Mouse (Mus musculus) heart, embryonic 14.5 days (tissue): ENCODE data around the gene Phactr2. TPM values are rescaled to one million over a fixed set of nuclear protein-coding genes. Genes with fewer than 3 reads are reported as not detected.

Source experiments
- ATAC-seq: fragments of 200-750 bp; cut with Nextera tagmentation; 2 replicates; pipeline ENCODE4 v1.8.0; 2017; ENCODE audit warnings: low read depth, moderate TSS enrichment; ENCODE audit not compliant: insufficient number of reproducible peaks, insufficient read depth, low FRiP score
- H3K27ac ChIP-seq, 2 experiments: fragments of 200-500 bp in 1 of 2; fragments of 300-500 bp in 1 of 2; sonication (generic) in 1 of 2; replicated peaks in 1 of 2; 2 replicates each; pipeline ENCODE4 v1.5.1; 2012 to 2014; ENCODE audit warnings: low read depth in 2 of 2, low read length in 2 of 2, control low read depth in 1 of 2, mild to moderate bottlenecking in 1 of 2, mixed read lengths in 1 of 2; ENCODE audit not compliant: control insufficient read depth in 1 of 2, insufficient read depth in 1 of 2
- H3K27me3 ChIP-seq: fragments of 300-500 bp; sonication (generic); 2 replicates; pipeline ENCODE4 v1.6.1; 2014; ENCODE audit warnings: mild to moderate bottlenecking, low read length, control low read depth; ENCODE audit not compliant: control insufficient read depth, insufficient read depth
- H3K36me3 ChIP-seq: fragments of 300-500 bp; sonication (generic); 2 replicates; pipeline ENCODE4 v1.6.1; 2014; ENCODE audit warnings: mild to moderate bottlenecking, control low read depth, low read length, mixed read lengths; ENCODE audit not compliant: control insufficient read depth, insufficient read depth
- H3K4me1 ChIP-seq, 2 experiments: fragments of 200-500 bp in 1 of 2; fragments of 300-500 bp in 1 of 2; sonication (generic) in 1 of 2; 2 replicates each; pipeline ENCODE4 v1.6.1; 2012 to 2014; ENCODE audit warnings: low read length in 2 of 2, control low read depth in 1 of 2, mixed read lengths in 1 of 2; ENCODE audit not compliant: control insufficient read depth in 2 of 2, insufficient read depth in 2 of 2
- H3K4me2 ChIP-seq: fragments of 300-500 bp; sonication (generic); 2 replicates; pipeline ENCODE4 v1.6.1; 2014; ENCODE audit warnings: mild to moderate bottlenecking, low read length
- H3K4me3 ChIP-seq, 2 experiments: fragments of 200-500 bp in 1 of 2; fragments of 300-500 bp in 1 of 2; sonication (generic) in 1 of 2; 2 replicates each; pipeline ENCODE4 v1.5.1; 2012 to 2014; ENCODE audit warnings: low read length in 2 of 2, mild to moderate bottlenecking in 2 of 2, control low read depth in 1 of 2, low read depth in 1 of 2, moderate library complexity in 1 of 2; ENCODE audit not compliant: control insufficient read depth in 1 of 2, insufficient read depth in 1 of 2
- H3K9ac ChIP-seq: fragments of 300-500 bp; sonication (generic); 2 replicates; pipeline ENCODE4 v1.6.1; 2014; ENCODE audit warnings: mild to moderate bottlenecking, low read length
- H3K9me3 ChIP-seq: fragments of 300-500 bp; sonication (generic); 2 replicates; pipeline ENCODE4 v1.6.1; 2016; ENCODE audit warnings: low read length, control low read depth; ENCODE audit not compliant: control insufficient read depth
- WGBS: fragments of 180-500 bp; shearing (Covaris S2); extraction: QIAGEN DNeasy Blood & Tissue Kit; methylation state at CpG from one replicate; pipeline ENCODE4 v1.1.7; 2014; 5-methylcytosine and 5-hydroxymethylcytosine counted together
- polyA plus RNA-seq: library from polyadenylated mRNA; unstranded; fragments of >200 nt; fragmentation: Nextera tagmentation; extraction: Ambion mirVana; gene quantifications from 2 replicates; pipeline ENCODE4 v1.2.1, GENCODE M21; 2014

Gene Phactr2
- polyA plus RNA-seq, 1 experiment from 2014 or later = 80.1 TPM

GRCm38 (mm10) chr10:13448283-13449045 lies 25.7 kb downstream of the Phactr2 start:
- Histone ChIP-seq H3K9ac (no peak overlapping the region), H3K4me1 (peaks cover 11 to 24% of the 10 kb centered on the region in 2 experiments), H3K4me2 (no peak overlapping the region), H3K9me3 (no peaks in the 10 kb centered on the region), H3K27me3 (no peaks in the 10 kb centered on the region), H3K36me3 (no peaks in the 10 kb centered on the region), H3K4me3 (no peak overlapping the region), H3K27ac (0 out of 4 replicates have a peak overlapping the region, but pooled peaks of 1 of the 2 experiments have one; percentile 14)
- ATAC-seq = no peak
- WGBS = 83% methylated on average over 7 of the region's 7 CpGs

- Histone ChIP-seq H3K4me1 (peaks cover 8 to 18% of the 10 kb centered on the region in 2 experiments), H3K4me3 (no peak overlapping the region), H3K4me2 (peak overlapping the region; percentile 18; the same call in 1 of the 2 replicates), H3K27ac (peak overlapping the region; percentile 75 to 82), H3K9ac (no peak overlapping the region), H3K9me3 (no peaks in the 10 kb centered on the region), H3K27me3 (no peaks in the 10 kb centered on the region), H3K36me3 (no peaks in the 10 kb centered on the region)
- ATAC-seq = peak; percentile 94
- 0% methylated on average over 3 of the region's 3 CpGs for WGBS
Observed at GRCm38 (mm10) chr10:13446791-13447249, 27.4 kb downstream of the Phactr2 start.

GRCm38 (mm10) chr10:13444257-13444656 lies 30.0 kb downstream of the Phactr2 start:
- Histone ChIP-seq H3K9ac (no peak overlapping the region), H3K4me3 (no peak overlapping the region), H3K27ac (no peak overlapping the region), H3K9me3 (no peaks in the 10 kb centered on the region), H3K4me2 (no peak overlapping the region), H3K4me1 (peaks cover 8 to 18% of the 10 kb centered on the region in 2 experiments), H3K36me3 (no peaks in the 10 kb centered on the region), H3K27me3 (no peaks in the 10 kb centered on the region)
- 77% methylated on average over 5 of the region's 5 CpGs for WGBS
- ATAC-seq = no peak

GRCm38 (mm10) chr10:13443647-13444046 lies 30.6 kb downstream of the Phactr2 start:
- Histone ChIP-seq H3K27ac (no peak overlapping the region), H3K36me3 (no peaks in the 10 kb centered on the region), H3K9me3 (no peaks in the 10 kb centered on the region), H3K4me1 (peaks cover 8 to 18% of the 10 kb centered on the region in 2 experiments), H3K4me3 (no peak overlapping the region), H3K27me3 (no peaks in the 10 kb centered on the region), H3K9ac (no peak overlapping the region), H3K4me2 (no peak overlapping the region)
- ATAC-seq = no peak
- 79% methylated on average over 6 of the region's 6 CpGs for WGBS

- no peaks in the 10 kb centered on the region for H3K9me3 ChIP-seq
- no peak overlapping the region for H3K4me3 ChIP-seq
- WGBS = 73% methylated on average over 4 of the region's 4 CpGs
- ATAC-seq = no peak
- H3K4me2 ChIP-seq = no peak overlapping the region
- no peaks in the 10 kb centered on the region for H3K36me3 ChIP-seq
- H3K27ac ChIP-seq = no peak overlapping the region
- peaks cover 9 to 14% of the 10 kb centered on the region in 2 experiments for H3K4me1 ChIP-seq
- H3K27me3 ChIP-seq = no peaks in the 10 kb centered on the region
- H3K9ac ChIP-seq = no peak overlapping the region
Observed at GRCm38 (mm10) chr10:13440292-13440691, 33.9 kb downstream of the Phactr2 start.

GRCm38 (mm10) chr10:13438118-13438821 lies 35.9 kb downstream of the Phactr2 start:
- no peak overlapping the region for H3K4me2 ChIP-seq
- no peak for ATAC-seq
- no peaks in the 10 kb centered on the region for H3K27me3 ChIP-seq
- H3K9me3 ChIP-seq = no peaks in the 10 kb centered on the region
- no peak overlapping the region for H3K4me3 ChIP-seq
- H3K9ac ChIP-seq = no peak overlapping the region
- H3K36me3 ChIP-seq = no peaks in the 10 kb centered on the region
- 71% methylated on average over 10 of the region's 10 CpGs for WGBS
- no peak overlapping the region for H3K27ac ChIP-seq
- peaks cover 9 to 14% of the 10 kb centered on the region in 2 experiments for H3K4me1 ChIP-seq

- Histone ChIP-seq H3K36me3 (no peaks in the 10 kb centered on the region), H3K9ac (no peak overlapping the region), H3K4me3 (no peak overlapping the region), H3K9me3 (no peaks in the 10 kb centered on the region), H3K4me2 (peak overlapping the region; percentile 42), H3K27ac (peak overlapping the region in 1 of 2 experiments; percentile 51; a peak in 2 of 4 replicates), H3K4me1 (peaks cover 9 to 17% of the 10 kb centered on the region in 2 experiments), H3K27me3 (no peaks in the 10 kb centered on the region)
- ATAC-seq = no peak
- 78% methylated on average over 9 of the region's 9 CpGs for WGBS
Observed at GRCm38 (mm10) chr10:13437011-13437410, 37.2 kb downstream of the Phactr2 start.
